Mouse (Mus musculus): ENCODE data around the gene Cib4.

- TF ChIP-seq EP300 (IDR thresholded peaks at IDR 0.05; ENCODE audit: low read depth) (no peak), CTCF (IDR thresholded peaks at IDR 0.05; ENCODE audit: low read depth) (no peak)
Observed at GRCm38 (mm10) chr5:30527129-30527528, 18.5 kb downstream of the Cib4 start.
